Mouse (Mus musculus) limb, embryonic 10.5 days (tissue): ENCODE results near the gene Lysmd2. TPM values are rescaled to one million over a fixed set of nuclear protein-coding genes. Genes with fewer than 3 reads are reported as not detected.
"Not testable (repeated sequence)": the region's sequence is repeated elsewhere in the genome, so short reads cannot be mapped to it uniquely, and the experiment has no call there.

Experiments
- DNase-seq: peaks from one replicate; pipeline ENCODE4 v3.0.0-alpha.2; 2017; ENCODE audit warnings: low spot score
- H3K27ac ChIP-seq: fragments of 300-500 bp; sonication (generic); 2 replicates; pipeline ENCODE4 v1.5.1; 2016; ENCODE audit warnings: mild to moderate bottlenecking
- H3K27me3 ChIP-seq: fragments of 300-500 bp; sonication (generic); 2 replicates; pipeline ENCODE4 v1.6.1; 2016; ENCODE audit warnings: low read depth, mild to moderate bottlenecking; ENCODE audit not compliant: poor library complexity, severe bottlenecking
- H3K36me3 ChIP-seq: fragments of 300-500 bp; sonication (generic); 2 replicates; pipeline ENCODE4 v1.6.1; 2016; ENCODE audit warnings: mild to moderate bottlenecking, moderate library complexity
- H3K4me1 ChIP-seq: fragments of 300-500 bp; sonication (generic); 2 replicates; pipeline ENCODE4 v1.6.1; 2016
- H3K4me3 ChIP-seq: fragments of 300-500 bp; sonication (generic); 2 replicates; pipeline ENCODE4 v1.5.1; 2016; ENCODE audit warnings: mild to moderate bottlenecking, moderate library complexity
- H3K9me3 ChIP-seq: fragments of 300-500 bp; sonication (generic); replicated peaks from 2 replicates; pipeline ENCODE4 v1.6.1; 2016; ENCODE audit warnings: mild to moderate bottlenecking
- WGBS: fragments of 180-500 bp; shearing (Covaris S2); methylation state at CpG from one replicate; pipeline ENCODE4 v1.1.7; 2016; 5-methylcytosine and 5-hydroxymethylcytosine counted together
- polyA plus RNA-seq: library from polyadenylated mRNA; unstranded; fragments of >200 nt; fragmentation: Nextera tagmentation; extraction: Ambion mirVana; gene quantifications from 2 replicates; pipeline ENCODE4 v1.2.1, GENCODE M21; 2016

The Lysmd2 gene
- polyA plus RNA-seq, 1 experiment from 2014 or later, result 14.9 TPM

DNA sequence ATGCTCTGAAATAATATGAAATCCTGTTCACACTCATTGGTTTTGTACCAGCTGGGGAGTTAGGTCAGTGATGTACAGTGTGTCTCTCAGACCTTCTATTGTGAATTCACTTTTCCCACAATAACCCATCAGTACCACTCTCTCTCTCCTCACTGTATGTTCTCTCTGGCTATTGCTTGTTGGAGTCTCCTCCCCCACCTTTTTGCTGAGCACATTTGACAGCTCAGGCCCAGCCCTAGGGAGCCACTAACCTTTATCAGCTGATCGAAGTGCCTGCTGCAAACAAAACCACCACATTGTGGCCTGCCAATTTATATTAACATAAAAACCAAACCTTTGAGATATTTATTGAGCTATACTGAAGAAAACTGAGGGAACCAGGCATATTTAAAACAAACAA is 16.0 kb upstream of the Lysmd2 start:
- H3K4me3 ChIP-seq, result no peak overlapping the region
- WGBS, result 78% methylated on average over 1 of the region's 1 CpGs
- no peaks in the 10 kb centered on the region for H3K9me3 ChIP-seq
- H3K4me1 ChIP-seq, result peaks cover 10% of the 10 kb centered on the region
- H3K27ac ChIP-seq, result no peak overlapping the region
- peaks cover 3% of the 10 kb centered on the region; the same call in 1 of the 2 replicates for H3K36me3 ChIP-seq
- DNase-seq, result no peak
- H3K27me3 ChIP-seq, result no peaks in the 10 kb centered on the region

DNA sequence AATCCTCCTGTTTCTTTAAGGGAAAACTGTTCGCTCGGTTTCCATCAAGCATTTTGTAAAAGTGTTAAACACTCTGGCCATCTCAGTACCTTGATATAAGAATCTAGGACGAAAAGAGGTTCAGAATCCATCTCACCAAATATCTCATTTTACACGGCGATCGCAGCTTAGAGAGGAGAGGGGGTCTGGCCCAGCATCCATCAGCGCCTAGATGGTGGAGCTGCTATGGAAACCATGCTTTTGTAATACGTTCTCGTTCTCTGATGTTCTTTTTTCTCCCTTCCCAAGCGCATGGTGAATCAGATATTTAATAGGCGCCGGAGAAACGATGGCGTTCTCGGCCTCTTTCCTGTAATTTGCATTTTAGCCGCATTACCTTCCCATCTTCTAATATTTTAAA is 15.6 kb upstream of the Lysmd2 start:
- H3K4me1 ChIP-seq, result peaks cover 10% of the 10 kb centered on the region
- H3K27me3 ChIP-seq, result no peaks in the 10 kb centered on the region
- peak overlapping the region; percentile 82 for H3K4me3 ChIP-seq
- no peaks in the 10 kb centered on the region for H3K9me3 ChIP-seq
- DNase-seq, result no peak
- WGBS, result 28% methylated on average over 16 of the region's 16 CpGs
- H3K27ac ChIP-seq, result no peak overlapping the region
- no peaks in the 10 kb centered on the region for H3K36me3 ChIP-seq

DNA sequence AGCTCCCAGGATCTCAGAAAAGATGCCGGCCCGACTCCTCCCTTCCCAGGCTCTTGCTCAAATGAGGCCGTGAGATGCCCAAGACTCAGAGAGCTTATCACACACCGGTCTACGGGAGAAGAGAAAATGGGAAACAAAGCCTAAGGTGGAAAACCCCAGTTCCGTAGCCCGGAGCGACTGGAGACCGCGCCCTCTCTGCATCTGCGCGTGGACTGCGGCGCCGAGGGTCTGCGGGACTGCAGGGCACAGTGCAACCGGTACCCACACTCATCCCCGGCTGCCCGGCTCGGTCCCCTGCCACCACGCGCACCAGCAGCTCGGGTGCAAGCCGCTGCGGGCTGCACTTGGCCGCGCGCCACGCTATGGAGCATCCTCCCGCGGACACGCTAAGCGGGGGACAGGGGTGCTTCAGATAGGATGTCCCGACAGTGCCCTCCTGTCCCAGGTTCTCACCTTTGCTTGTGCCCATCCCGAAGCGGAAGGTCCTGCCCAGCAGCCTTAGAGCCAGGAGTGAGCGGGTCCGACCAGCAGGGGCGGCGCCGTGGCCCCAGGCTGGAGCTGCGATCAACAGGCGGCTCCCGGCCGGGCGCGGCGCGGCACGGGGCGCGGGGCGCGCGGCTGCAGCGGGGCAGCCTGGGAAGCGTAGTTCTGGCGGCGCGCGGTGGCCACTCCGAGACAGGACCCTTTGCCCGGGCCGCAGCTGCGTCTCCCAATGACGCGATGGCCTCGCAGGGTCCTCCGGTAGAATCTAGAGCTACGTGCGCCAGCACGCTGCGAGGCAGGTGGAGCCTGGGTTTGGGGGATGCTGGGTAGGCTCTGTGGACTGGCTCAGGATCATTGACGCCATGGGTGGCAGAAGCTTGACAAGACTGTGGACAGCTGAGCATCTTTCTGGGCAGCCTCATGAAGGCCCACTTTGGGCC is 14.7 kb upstream of the Lysmd2 start, which contains the start of gene Tmod2:
Gene Tmod2 (minus strand): TSS at position 755 of the 923 bp plus-strand sequence.
- H3K9me3 ChIP-seq, result no peaks in the 10 kb centered on the region
- under 1% methylated on average over 74 of the region's 74 CpGs for WGBS
- H3K36me3 ChIP-seq, result no peaks in the 10 kb centered on the region
- H3K27ac ChIP-seq, result peak within 1 kb of the TSS; percentile 86
- peak within 1 kb of the TSS; percentile 82 for H3K4me3 ChIP-seq
- H3K27me3 ChIP-seq, result no peaks in the 10 kb centered on the region
- DNase-seq, result peak; percentile 87
- peaks cover 10% of the 10 kb centered on the region for H3K4me1 ChIP-seq

DNA sequence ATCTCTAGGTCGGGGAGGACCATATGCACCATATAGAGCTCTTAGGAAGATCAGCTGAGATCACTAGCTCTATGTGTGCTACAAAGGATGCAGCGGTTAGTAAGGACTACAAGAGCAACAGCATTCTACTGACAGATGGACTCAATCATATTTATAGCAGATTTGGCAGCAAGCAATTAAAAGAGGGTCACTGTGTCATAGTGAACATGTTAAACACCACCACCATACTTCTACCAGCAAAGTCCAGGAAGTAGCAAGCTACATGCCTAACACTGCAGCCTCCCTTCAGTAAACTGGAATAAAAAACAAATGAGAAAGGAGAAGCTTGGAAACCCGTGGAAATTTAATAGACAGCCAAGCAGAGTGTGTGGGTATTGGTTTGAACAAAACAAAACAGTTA is 9.0 kb upstream of the Lysmd2 start:
- WGBS, result 77% methylated on average over 3 of the region's 3 CpGs
- DNase-seq, result no peak
- Histone ChIP-seq H3K9me3 (no peaks in the 10 kb centered on the region), H3K27ac (no peak overlapping the region), H3K4me1 (peaks cover 9% of the 10 kb centered on the region), H3K4me3 (no peak overlapping the region), H3K36me3 (no peaks in the 10 kb centered on the region), H3K27me3 (no peaks in the 10 kb centered on the region)

DNA sequence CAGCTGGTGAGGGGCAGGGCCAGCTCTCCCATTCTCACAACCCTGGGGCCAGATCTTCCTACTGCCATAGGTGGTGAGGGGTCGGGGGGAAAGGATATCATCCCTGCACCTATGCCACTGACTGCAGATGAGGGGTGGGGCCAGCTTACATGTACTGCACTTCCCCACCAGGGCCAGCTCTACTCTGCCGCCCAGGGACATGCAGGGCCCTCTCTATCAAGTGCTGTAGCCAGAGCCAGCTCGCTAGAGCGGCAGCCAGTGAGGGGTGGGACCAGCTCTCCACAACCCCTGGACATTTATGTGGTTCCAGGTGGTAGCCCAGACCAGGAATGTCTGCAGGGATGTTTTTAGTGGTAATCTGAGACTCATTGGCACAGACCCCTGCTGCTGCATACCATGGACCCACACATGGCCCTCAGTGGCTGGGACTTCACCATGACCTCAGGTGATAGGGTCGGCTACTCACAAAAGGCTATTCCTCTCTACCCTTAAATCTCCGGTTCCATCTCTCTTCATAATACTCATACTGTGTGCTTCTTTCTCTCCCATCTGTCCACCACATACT is 6.6 kb upstream of the Lysmd2 start:
- Histone ChIP-seq H3K27ac (no peak overlapping the region), H3K4me3 (no peak overlapping the region), H3K4me1 (peaks cover 9% of the 10 kb centered on the region), H3K27me3 (peaks cover 4% of the 10 kb centered on the region; the same call in 1 of the 2 replicates), H3K9me3 (no peaks in the 10 kb centered on the region), H3K36me3 (no peaks in the 10 kb centered on the region)
- 86% methylated on average over 6 of the region's 6 CpGs for WGBS
- DNase-seq, result no peak

DNA sequence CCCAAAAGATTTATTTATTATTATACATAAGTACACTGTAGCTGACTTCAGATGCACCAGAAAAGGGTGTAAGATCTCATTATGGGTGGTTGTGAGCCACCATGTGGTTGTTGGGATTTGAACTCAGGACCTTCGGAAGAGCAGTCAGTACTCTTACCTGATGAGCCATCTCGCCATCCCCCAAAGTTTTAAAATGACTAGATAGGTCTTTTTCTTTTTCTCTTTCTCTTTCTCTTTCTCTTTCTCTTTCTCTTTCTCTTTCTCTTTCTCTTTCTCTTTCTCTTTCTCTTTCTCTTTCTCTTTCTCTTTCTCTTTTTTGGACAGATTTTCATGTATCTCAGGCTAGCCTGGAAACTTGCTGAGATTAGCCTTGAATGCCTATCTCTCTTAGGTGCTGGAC is 5.8 kb upstream of the Lysmd2 start:
- H3K27me3 ChIP-seq, result peaks cover 10% of the 10 kb centered on the region; the same call in 1 of the 2 replicates
- not testable (repeated sequence) for H3K4me3 ChIP-seq, H3K9me3 ChIP-seq, H3K36me3 ChIP-seq, H3K27ac ChIP-seq, DNase-seq, H3K4me1 ChIP-seq
- 83% methylated on average over 2 of the region's 2 CpGs for whole genome bisulfite sequencing

DNA sequence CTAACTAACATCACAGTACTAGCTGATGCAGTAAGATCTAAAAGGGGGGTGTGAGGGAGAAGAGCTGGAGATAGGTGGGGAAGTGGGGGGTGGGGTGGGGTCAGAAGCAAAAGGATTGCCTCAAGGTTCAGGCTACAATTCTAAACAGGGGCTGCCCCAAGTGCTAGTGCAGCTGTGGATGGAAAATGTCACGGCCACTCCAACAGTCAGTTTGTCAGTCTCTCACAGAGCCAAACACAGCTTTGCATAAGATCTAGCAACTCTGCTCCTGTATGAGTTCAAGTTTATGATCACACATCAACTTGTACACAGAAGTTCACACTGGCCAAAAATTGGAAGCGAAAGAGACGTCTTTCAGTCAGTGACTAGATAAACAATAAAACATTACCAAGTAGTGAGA is 4.1 kb upstream of the Lysmd2 start:
- 90% methylated on average over 3 of the region's 3 CpGs for WGBS
- peaks cover 20% of the 10 kb centered on the region for H3K4me1 ChIP-seq
- no peak overlapping the region for H3K4me3 ChIP-seq
- no peak for DNase-seq
- no peaks in the 10 kb centered on the region for H3K9me3 ChIP-seq
- no peak overlapping the region for H3K27ac ChIP-seq
- peaks cover 13% of the 10 kb centered on the region; the same call in 1 of the 2 replicates for H3K27me3 ChIP-seq
- H3K36me3 ChIP-seq, result no peaks in the 10 kb centered on the region

DNA sequence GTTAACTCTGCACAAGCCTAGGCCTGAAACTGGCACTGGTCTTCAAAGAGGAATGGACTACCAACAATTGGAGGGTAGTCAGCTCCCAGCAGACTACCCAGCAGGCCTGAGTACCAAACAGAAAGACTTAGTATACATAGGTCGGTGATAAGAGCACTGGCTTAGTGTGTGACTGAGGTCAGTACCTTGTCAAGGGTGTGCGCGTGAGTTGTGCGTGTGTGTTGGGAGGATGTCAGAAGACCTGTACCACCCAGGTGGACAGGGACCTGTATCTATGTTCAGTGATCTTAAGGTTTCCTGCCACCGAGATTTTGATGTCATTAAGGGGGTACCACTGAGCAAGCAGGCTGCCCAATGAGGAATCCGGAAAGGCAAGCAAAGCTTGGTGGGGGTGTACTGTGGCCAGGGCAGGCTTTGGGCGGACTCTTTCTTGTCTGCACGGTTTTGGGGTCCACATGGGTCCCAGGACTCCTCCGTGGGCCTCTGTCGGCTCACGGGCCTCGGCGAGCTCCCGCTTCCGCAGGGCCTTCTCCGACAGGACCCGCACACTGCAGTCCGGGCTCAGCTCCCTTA is 472 bp upstream of the Lysmd2 start:
- H3K27ac ChIP-seq, result peak overlapping the region; percentile 96
- H3K9me3 ChIP-seq, result no peaks in the 10 kb centered on the region
- no peaks in the 10 kb centered on the region for H3K36me3 ChIP-seq
- 17% methylated on average over 18 of the region's 18 CpGs for WGBS
- DNase-seq, result peak; percentile 37
- peaks cover 12% of the 10 kb centered on the region for H3K4me1 ChIP-seq
- H3K27me3 ChIP-seq, result peaks cover 13% of the 10 kb centered on the region; the same call in 1 of the 2 replicates
- peak overlapping the region; percentile 82 for H3K4me3 ChIP-seq

DNA sequence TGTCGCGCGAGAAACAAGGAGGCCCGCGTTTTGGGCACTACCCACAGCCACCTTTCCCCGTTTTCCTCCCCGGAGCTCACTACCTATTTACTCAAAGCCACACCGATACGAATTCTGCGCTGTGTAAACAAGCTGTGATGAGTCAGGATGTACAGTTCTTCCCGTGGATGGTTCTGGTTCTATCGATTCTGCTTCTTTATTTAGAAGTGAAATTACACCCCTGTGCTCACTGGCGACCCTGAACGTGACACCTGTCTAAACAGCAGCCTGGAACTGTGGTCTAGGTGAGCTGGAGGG is 715 bp downstream of the Lysmd2 start:
- WGBS, result under 1% methylated on average over 14 of the region's 14 CpGs
- H3K4me1 ChIP-seq, result peaks cover 12% of the 10 kb centered on the region
- no peak for DNase-seq
- no peaks in the 10 kb centered on the region for H3K9me3 ChIP-seq
- H3K27me3 ChIP-seq, result peaks cover 13% of the 10 kb centered on the region; the same call in 1 of the 2 replicates
- no peaks in the 10 kb centered on the region for H3K36me3 ChIP-seq
- H3K27ac ChIP-seq, result peak overlapping the region; percentile 96
- peak overlapping the region; percentile 82 for H3K4me3 ChIP-seq

DNA sequence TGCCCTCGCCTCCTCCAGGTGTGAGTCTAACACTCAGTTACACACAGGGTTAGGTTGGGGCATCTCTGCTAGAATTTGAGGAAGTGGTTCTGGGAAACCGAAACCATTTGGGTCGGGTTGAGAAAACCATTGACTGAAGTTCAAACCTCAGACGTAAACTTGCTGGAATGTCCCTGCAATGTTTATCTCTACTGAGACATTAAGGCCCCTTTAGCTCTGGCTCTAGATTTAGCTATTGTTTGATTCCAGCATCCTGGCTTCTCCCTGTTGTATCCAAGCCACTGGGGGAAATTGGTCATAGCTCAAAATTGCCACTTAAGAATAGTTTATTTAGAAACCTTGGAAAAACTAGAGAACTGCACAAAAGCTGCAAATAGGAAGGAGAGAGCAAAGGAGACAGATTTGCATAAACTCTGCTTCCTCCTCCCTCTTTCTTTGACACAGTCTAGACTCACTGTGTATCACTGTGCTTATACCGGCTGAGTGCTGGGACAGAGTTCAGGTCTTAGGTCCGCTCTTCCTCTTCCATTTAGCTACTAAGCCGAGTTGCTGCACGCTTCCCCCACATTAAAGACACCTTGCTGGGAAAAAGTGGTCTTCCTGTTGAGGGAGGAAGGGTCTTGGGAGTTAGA is 5.4 kb downstream of the Lysmd2 start:
- Histone ChIP-seq H3K27me3 (no peaks in the 10 kb centered on the region), H3K9me3 (no peaks in the 10 kb centered on the region), H3K36me3 (no peaks in the 10 kb centered on the region), H3K4me3 (no peak overlapping the region), H3K4me1 (peaks cover 10% of the 10 kb centered on the region; the same call in 1 of the 2 replicates), H3K27ac (no peak overlapping the region)
- 86% methylated on average over 8 of the region's 8 CpGs for WGBS
- DNase-seq, result no peak

DNA sequence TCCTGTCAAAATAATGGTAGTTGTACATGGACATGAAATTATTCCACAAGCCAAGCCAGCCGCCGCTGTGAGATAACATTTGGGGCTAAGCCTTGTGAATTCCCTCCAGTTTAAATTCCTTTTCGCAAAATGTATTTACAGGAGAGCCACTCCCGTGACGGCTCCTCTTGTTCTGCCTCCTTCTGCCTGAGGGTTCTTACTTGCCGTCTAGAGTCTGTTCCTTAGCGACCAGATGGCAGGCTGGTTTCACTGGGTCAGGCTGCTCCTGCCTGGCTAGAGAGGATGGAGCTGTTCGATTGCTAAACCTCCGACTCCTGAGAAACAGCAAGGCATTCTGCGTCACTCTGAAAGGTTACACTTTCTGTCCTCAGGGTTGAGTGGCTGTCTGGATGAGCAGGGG is 6.6 kb downstream of the Lysmd2 start:
- H3K4me1 ChIP-seq, result 0 out of 2 replicates have a peak, but pooled peaks cover 4% of the 10 kb centered on the region
- whole genome bisulfite sequencing, result 69% methylated on average over 10 of the region's 10 CpGs
- H3K36me3 ChIP-seq, result no peaks in the 10 kb centered on the region
- H3K27ac ChIP-seq, result no peak overlapping the region
- H3K27me3 ChIP-seq, result no peaks in the 10 kb centered on the region
- H3K9me3 ChIP-seq, result no peaks in the 10 kb centered on the region
- H3K4me3 ChIP-seq, result no peak overlapping the region
- no peak for DNase-seq

DNA sequence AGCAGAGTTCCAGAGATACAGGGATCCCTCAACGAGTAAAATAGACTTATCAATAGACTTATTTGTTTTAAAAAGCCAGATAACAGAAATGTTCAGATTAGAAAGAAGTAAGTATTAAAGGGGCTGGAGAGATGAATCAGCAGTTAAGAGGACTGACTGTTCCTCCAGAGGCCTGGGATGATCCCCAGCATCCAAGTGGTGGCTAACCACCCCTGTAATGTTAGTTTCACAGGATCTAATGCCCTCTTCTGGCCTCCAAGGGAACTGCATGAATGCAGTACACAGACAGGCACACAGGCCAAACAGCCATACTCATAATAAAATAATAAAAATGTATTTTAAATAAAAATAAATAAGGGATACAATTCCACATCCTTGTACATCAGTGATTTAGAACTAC is 7.4 kb downstream of the Lysmd2 start:
- Histone ChIP-seq H3K4me3 (no peak overlapping the region), H3K27ac (no peak overlapping the region), H3K9me3 (no peaks in the 10 kb centered on the region), H3K4me1 (0 out of 2 replicates have a peak, but pooled peaks cover 4% of the 10 kb centered on the region), H3K36me3 (no peaks in the 10 kb centered on the region), H3K27me3 (no peaks in the 10 kb centered on the region)
- WGBS, result 63% methylated on average over 1 of the region's 1 CpGs
- peak; percentile 56 for DNase-seq
